ENCODE assay signal across 8 mouse cellular contexts in the genomic region with DNA sequence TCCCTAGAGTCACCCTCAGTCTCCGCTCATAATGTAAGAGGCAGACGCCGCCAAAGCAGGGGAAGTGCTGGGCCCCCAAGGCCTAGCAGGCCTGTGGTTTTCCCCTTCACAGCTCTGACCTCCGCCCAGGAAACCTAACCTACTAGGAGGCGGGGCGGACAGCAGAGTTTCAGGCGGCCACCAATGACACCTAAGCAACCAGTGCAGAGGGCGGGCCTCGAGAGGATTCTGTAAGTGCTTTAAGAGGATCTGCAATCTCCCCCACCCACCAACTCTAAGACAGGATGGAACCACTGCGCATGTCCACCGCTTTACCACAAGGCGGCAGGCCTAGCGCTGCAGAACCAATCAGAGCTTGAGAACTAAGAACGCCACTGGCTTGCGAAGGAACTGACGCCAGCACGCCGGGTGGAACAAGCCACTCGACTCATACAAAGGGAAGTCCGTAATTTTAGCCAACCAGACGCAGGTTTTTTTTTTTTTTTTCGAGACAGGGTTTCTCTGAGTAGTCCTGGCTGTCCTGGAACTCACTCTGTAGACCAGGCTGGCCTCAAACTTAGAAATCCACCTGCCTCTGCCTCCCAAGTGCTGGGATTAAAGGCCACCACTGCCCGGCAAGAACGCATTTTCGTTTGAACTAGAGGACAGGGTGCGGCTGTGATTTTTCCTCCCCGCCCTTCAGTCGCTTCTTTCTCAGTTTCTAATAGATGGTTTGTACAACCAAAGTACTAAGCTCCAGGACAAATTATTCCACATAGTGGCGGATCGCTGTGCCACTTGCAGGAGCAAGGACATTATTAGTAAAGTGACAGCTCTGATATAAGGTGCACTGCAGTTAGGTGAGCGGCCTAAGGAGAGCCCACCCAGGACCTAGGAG. TPM values are rescaled to one million over a fixed set of nuclear protein-coding genes. Genes with fewer than 3 reads are reported as not detected.
DNase-seq lines count a peak whose midpoint lies in the region; ATAC-seq and TF ChIP-seq lines count a peak whose summit lies in the region.

No protein-coding gene starts in this region.

- no peaks in the 10 kb centered on the region for H3K27me3 ChIP-seq in E14TG2a.4 (ENCODE audit: insufficient read depth, low read length)
- no peaks in the 10 kb centered on the region for H3K27me3 ChIP-seq in forebrain, embryonic 11.5 days (ENCODE audit: control insufficient read depth, insufficient read depth, low read length)
- no peaks in the 10 kb centered on the region; the same call in 1 of the 2 replicates for H3K27me3 ChIP-seq in heart, embryonic 16.5 days (ENCODE audit: control insufficient read depth, insufficient read depth, low read length)
- H3K27me3 ChIP-seq in liver, embryonic 15.5 days, result no peaks in the 10 kb centered on the region
- no peaks in the 10 kb centered on the region for H3K27me3 ChIP-seq in neural tube, embryonic 12.5 days (replicated peaks)

- H3K4me2 ChIP-seq in forebrain, embryonic 11.5 days (ENCODE audit: low read depth, low read length, severe bottlenecking), result peak overlapping the region; percentile 40
- peak overlapping the region; percentile 54 for H3K4me2 ChIP-seq in heart, embryonic 16.5 days (ENCODE audit: low read depth, low read length)
- peak overlapping the region; percentile 72 for H3K4me2 ChIP-seq in liver, embryonic 15.5 days
- peak overlapping the region; percentile 49 for H3K4me2 ChIP-seq in neural tube, embryonic 12.5 days (replicated peaks)

- peak; percentile 96 for ATAC-seq in forebrain, embryonic 11.5 days (replicated peaks; ENCODE audit: low FRiP score)
- ATAC-seq in heart, embryonic 16.5 days (replicated peaks; ENCODE audit: extremely low read depth, insufficient read depth, low FRiP score), result peak; percentile 98
- peak; percentile 95 for ATAC-seq in liver, embryonic 15.5 days (ENCODE audit: insufficient read depth)
- peak; percentile 94 for ATAC-seq in neural tube, embryonic 12.5 days (ENCODE audit: low FRiP score, low read depth)

- no peak for TF ChIP-seq CTCF in E14TG2a.4 (conservative IDR thresholded peaks at IDR 0.05; ENCODE audit: low read length)

- H3K9me3 ChIP-seq in E14TG2a.4 (ENCODE audit: low read length), result no peaks in the 10 kb centered on the region
- no peaks in the 10 kb centered on the region for H3K9me3 ChIP-seq in forebrain, embryonic 11.5 days (ENCODE audit: control insufficient read depth, low read length)
- no peaks in the 10 kb centered on the region for H3K9me3 ChIP-seq in heart, embryonic 16.5 days (replicated peaks; ENCODE audit: control insufficient read depth, low read length)
- H3K9me3 ChIP-seq in liver, embryonic 15.5 days (replicated peaks), result no peaks in the 10 kb centered on the region
- no peaks in the 10 kb centered on the region for H3K9me3 ChIP-seq in neural tube, embryonic 12.5 days

- H3K4me1 ChIP-seq in E14TG2a.4 (replicated peaks; ENCODE audit: low read depth, low read length), result peaks cover 61% of the 10 kb centered on the region
- no peaks in the 10 kb centered on the region for H3K4me1 ChIP-seq in forebrain, embryonic 11.5 days (replicated peaks; ENCODE audit: control insufficient read depth, insufficient read depth, low read length)
- H3K4me1 ChIP-seq in heart, embryonic 16.5 days (ENCODE audit: control insufficient read depth, insufficient read depth, low read length), result peaks cover 2% of the 10 kb centered on the region; the same call in 1 of the 2 replicates
- peaks cover 39% of the 10 kb centered on the region for H3K4me1 ChIP-seq in liver, embryonic 15.5 days (replicated peaks)
- H3K4me1 ChIP-seq in neural tube, embryonic 12.5 days, result no peaks in the 10 kb centered on the region

- 32% methylated on average over 31 of the region's 31 CpGs for WGBS in forebrain, embryonic 11.5 days
- WGBS in heart, embryonic 16.5 days, result 22% methylated on average over 31 of the region's 31 CpGs
- WGBS in liver, embryonic 15.5 days (ENCODE audit: insufficient replicate concordance), result 19% methylated on average over 31 of the region's 31 CpGs
- WGBS in neural tube, embryonic 12.5 days, result 31% methylated on average over 31 of the region's 31 CpGs

- peak overlapping the region; percentile 58 for H3K4me3 ChIP-seq in E14TG2a.4 (replicated peaks; ENCODE audit: low read length)
- no peak overlapping the region for H3K4me3 ChIP-seq in forebrain, embryonic 11.5 days (ENCODE audit: low read depth, low read length)
- peak overlapping the region; percentile 29 for H3K4me3 ChIP-seq in heart, embryonic 16.5 days (ENCODE audit: low read length)
- peak overlapping the region; percentile 49 for H3K4me3 ChIP-seq in liver, embryonic 15.5 days (replicated peaks)
- H3K4me3 ChIP-seq in neural tube, embryonic 12.5 days, result 0 out of 2 replicates have a peak overlapping the region, but pooled peaks have one; percentile 7

- peak overlapping the region; percentile 37; the same call in 1 of the 2 replicates for H3K9ac ChIP-seq in forebrain, embryonic 11.5 days (ENCODE audit: low read length)
- H3K9ac ChIP-seq in heart, embryonic 16.5 days (ENCODE audit: low read length), result peak overlapping the region; percentile 44
- peak overlapping the region; percentile 25; the same call in 1 of the 2 replicates for H3K9ac ChIP-seq in liver, embryonic 15.5 days
- H3K9ac ChIP-seq in neural tube, embryonic 12.5 days, result no peak overlapping the region

- peak; percentile 90 for DNase-seq in c-Kit-positive CD71-positive TER-119-negative erythroid progenitor cells, embryonic 14.5 days (ENCODE audit: low read depth)
- DNase-seq in forebrain, embryonic 11.5 days (ENCODE audit: low spot score), result peak; percentile 90
- peak; percentile 93 to 96 for DNase-seq in kidney, postnatal 36 days
- peak; percentile 84 for DNase-seq in testis, postnatal 10 days (ENCODE audit: low spot score)

- peak overlapping the region; percentile 66 for H3K27ac ChIP-seq in forebrain, embryonic 11.5 days (ENCODE audit: low read depth, low read length)
- H3K27ac ChIP-seq in heart, embryonic 16.5 days (ENCODE audit: low read length), result peak overlapping the region; percentile 83
- H3K27ac ChIP-seq in liver, embryonic 15.5 days (replicated peaks), result peak overlapping the region; percentile 77
- H3K27ac ChIP-seq in neural tube, embryonic 12.5 days, result no peak overlapping the region

- peaks cover 43% of the 10 kb centered on the region for H3K36me3 ChIP-seq in E14TG2a.4 (ENCODE audit: insufficient read depth, low read length)
- no peaks in the 10 kb centered on the region for H3K36me3 ChIP-seq in forebrain, embryonic 11.5 days (ENCODE audit: control insufficient read depth, insufficient read depth, low read length)
- 0 out of 2 replicates have a peak, but pooled peaks cover 2% of the 10 kb centered on the region for H3K36me3 ChIP-seq in heart, embryonic 16.5 days (ENCODE audit: control insufficient read depth, insufficient read depth)
- H3K36me3 ChIP-seq in liver, embryonic 15.5 days (replicated peaks), result peaks cover 11% of the 10 kb centered on the region; the same call in 1 of the 2 replicates
- H3K36me3 ChIP-seq in neural tube, embryonic 12.5 days, result peaks cover 10% of the 10 kb centered on the region

RNA-seq across cellular contexts. Expression of gene Arhgap4, which starts 6.6 kb away (rescaled TPM):
- polyA plus RNA-seq in forebrain, embryonic 11.5 days (2014; fragmentation: Nextera tagmentation; extraction: Ambion mirVana), result 1.7 and 2.0 TPM in 2 replicates
- polyA plus RNA-seq in heart, embryonic 16.5 days (2015; fragmentation: Nextera tagmentation; extraction: Ambion mirVana), result 3.7 and 4.7 TPM in 2 replicates
- polyA plus RNA-seq in liver, embryonic 15.5 days (2015; fragmentation: Nextera tagmentation; extraction: Ambion mirVana), result 6.4 and 7.7 TPM in 2 replicates
- polyA plus RNA-seq in neural tube, embryonic 12.5 days (2016; fragmentation: Nextera tagmentation; extraction: Ambion mirVana), result 2.4 and 3.1 TPM in 2 replicates

RNA-seq across cellular contexts. Expression of gene Naa10, which starts 6.7 kb away (rescaled TPM):
- polyA plus RNA-seq in forebrain, embryonic 11.5 days (2014; fragmentation: Nextera tagmentation; extraction: Ambion mirVana), result 134 and 137 TPM in 2 replicates
- polyA plus RNA-seq in heart, embryonic 16.5 days (2015; fragmentation: Nextera tagmentation; extraction: Ambion mirVana), result 89.8 and 97.1 TPM in 2 replicates
- 72.4 and 79.2 TPM in 2 replicates for polyA plus RNA-seq in liver, embryonic 15.5 days (2015; fragmentation: Nextera tagmentation; extraction: Ambion mirVana)
- 112 and 114 TPM in 2 replicates for polyA plus RNA-seq in neural tube, embryonic 12.5 days (2016; fragmentation: Nextera tagmentation; extraction: Ambion mirVana)

RNA-seq across cellular contexts. Expression of gene Renbp, which starts 15.6 kb away (rescaled TPM):
- 12.3 and 14.4 TPM in 2 replicates for polyA plus RNA-seq in forebrain, embryonic 11.5 days (2014; fragmentation: Nextera tagmentation; extraction: Ambion mirVana)
- polyA plus RNA-seq in heart, embryonic 16.5 days (2015; fragmentation: Nextera tagmentation; extraction: Ambion mirVana), result 60.0 and 61.1 TPM in 2 replicates
- 19.6 and 22.6 TPM in 2 replicates for polyA plus RNA-seq in liver, embryonic 15.5 days (2015; fragmentation: Nextera tagmentation; extraction: Ambion mirVana)
- 16.9 and 17.6 TPM in 2 replicates for polyA plus RNA-seq in neural tube, embryonic 12.5 days (2016; fragmentation: Nextera tagmentation; extraction: Ambion mirVana)

RNA-seq across cellular contexts. Expression of gene L1cam, which starts 19.2 kb away (rescaled TPM):
- 24.0 and 27.2 TPM in 2 replicates for polyA plus RNA-seq in forebrain, embryonic 11.5 days (2014; fragmentation: Nextera tagmentation; extraction: Ambion mirVana)
- 0.60 and 0.77 TPM in 2 replicates for polyA plus RNA-seq in heart, embryonic 16.5 days (2015; fragmentation: Nextera tagmentation; extraction: Ambion mirVana)
- 0.21 and 0.26 TPM in 2 replicates for polyA plus RNA-seq in liver, embryonic 15.5 days (2015; fragmentation: Nextera tagmentation; extraction: Ambion mirVana)
- polyA plus RNA-seq in neural tube, embryonic 12.5 days (2016; fragmentation: Nextera tagmentation; extraction: Ambion mirVana), result 46.2 and 67.5 TPM in 2 replicates

RNA-seq across cellular contexts. Expression of gene Avpr2, which starts 23.2 kb away (rescaled TPM):
- polyA plus RNA-seq in forebrain, embryonic 11.5 days (2014; fragmentation: Nextera tagmentation; extraction: Ambion mirVana), result 0.11 TPM in 1 of 2 replicates, not detected in the other
- polyA plus RNA-seq in heart, embryonic 16.5 days (2015; fragmentation: Nextera tagmentation; extraction: Ambion mirVana), result 0.06 and 0.09 TPM in 2 replicates
- 0.05 and 0.10 TPM in 2 replicates for polyA plus RNA-seq in liver, embryonic 15.5 days (2015; fragmentation: Nextera tagmentation; extraction: Ambion mirVana)
- 0.08 TPM in 1 of 2 replicates, not detected in the other for polyA plus RNA-seq in neural tube, embryonic 12.5 days (2016; fragmentation: Nextera tagmentation; extraction: Ambion mirVana)
